Mouse (Mus musculus) C2C12 (cell line): ENCODE data around the gene Brd3.

Experiments
- CEBPB ChIP-seq: IDR thresholded peaks from one replicate; pipeline ENCODE4 v1.6.1; 2011; ENCODE audit warnings: low read depth, mild to moderate bottlenecking, control low read depth, moderate library complexity
- CTCF ChIP-seq: IDR thresholded peaks from one replicate; pipeline ENCODE4 v1.5.1; 2011; ENCODE audit not compliant: control insufficient read depth, insufficient read depth, insufficient read length
- MAX ChIP-seq: IDR thresholded peaks from one replicate; pipeline ENCODE4 v1.6.1; 2011; ENCODE audit warnings: mild to moderate bottlenecking, control low read depth
- USF1 ChIP-seq: IDR thresholded peaks from one replicate; pipeline ENCODE4 v1.6.1; 2011; ENCODE audit warnings: low read depth, mild to moderate bottlenecking, control low read depth, moderate library complexity

- no peak for TF ChIP-seq CEBPB
- no peak for TF ChIP-seq CTCF
- no peak for TF ChIP-seq USF1
- peak; percentile 9 for TF ChIP-seq MAX
Measured at GRCm38 (mm10) chr2:27416425-27416824, 91.0 kb downstream of the Brd3 start.
